Comparison of ENCODE assay signal across 24 mouse cellular contexts in the genomic region with DNA sequence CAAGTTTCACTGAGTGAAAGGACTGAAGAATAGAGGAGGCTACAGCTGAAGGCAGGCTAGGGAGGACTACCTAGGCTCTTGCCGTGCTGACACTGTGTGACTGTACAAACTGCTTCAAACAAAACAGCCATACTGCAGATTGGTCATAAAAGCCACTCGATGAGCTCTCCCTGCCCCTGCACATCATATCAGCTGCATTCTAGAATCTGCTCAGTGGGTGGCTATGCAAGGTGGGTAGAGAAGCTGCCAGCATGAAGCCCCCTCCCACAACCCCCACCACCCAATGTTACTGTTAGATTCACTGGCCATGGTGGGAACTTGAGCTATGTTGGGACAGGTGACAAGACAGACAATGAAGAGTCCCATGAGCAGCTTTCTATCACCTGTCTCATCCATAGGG.
"Had no signal": no experiment of that assay in that cellular context is flagged by ENCODE, and none has a peak within 500 bp of the region (broad histone marks: within the 10 kb centered on the region; RNA-seq: fewer than 3 reads in every experiment).

No protein-coding gene starts in this region.

- DNase-seq: gastrocnemius, postnatal 14 days; gastrocnemius, postnatal 36 days; heart, adult 18-20 months; heart, postnatal 10 days; kidney, adult 11 months; kidney, adult 2 months; kidney, adult 9 months; kidney, postnatal 14 days; kidney, postnatal 36 days; layer of hippocampus, adult 9-11 months; layer of hippocampus, postnatal 36 days; left cerebral cortex, postnatal 4 days had no signal

- H3K4me2 ChIP-seq: heart, embryonic 12.5 days; hindbrain, embryonic 12.5 days; hindbrain, embryonic 15.5 days; kidney, embryonic 15.5 days; limb, embryonic 13.5 days; limb, embryonic 15.5 days; liver, embryonic 12.5 days had no signal

- H3K9me3 ChIP-seq: heart, embryonic 10.5 days; heart, embryonic 12.5 days; hindbrain, embryonic 12.5 days; hindbrain, embryonic 15.5 days; kidney, embryonic 15.5 days; limb, embryonic 13.5 days; limb, embryonic 15.5 days; liver, embryonic 12.5 days had no signal

- H3K4me1 ChIP-seq: heart, embryonic 10.5 days; heart, embryonic 12.5 days; kidney, embryonic 15.5 days; limb, embryonic 13.5 days; limb, embryonic 15.5 days; liver, embryonic 12.5 days had no signal

- ATAC-seq: hindbrain, postnatal 0 days; intestine, embryonic 16.5 days; liver, embryonic 12.5 days had no signal

- H3K27me3 ChIP-seq: heart, embryonic 12.5 days; hindbrain, embryonic 12.5 days; hindbrain, embryonic 15.5 days; kidney, embryonic 15.5 days; limb, embryonic 13.5 days; liver, embryonic 12.5 days had no signal

- H3K4me3 ChIP-seq: heart, embryonic 10.5 days; heart, embryonic 12.5 days; hindbrain, embryonic 12.5 days; hindbrain, embryonic 15.5 days; kidney, embryonic 15.5 days; limb, embryonic 13.5 days; limb, embryonic 15.5 days; liver, embryonic 12.5 days had no signal

- H3K9ac ChIP-seq: heart, embryonic 12.5 days; hindbrain, embryonic 12.5 days; hindbrain, embryonic 15.5 days; kidney, embryonic 15.5 days; limb, embryonic 13.5 days; limb, embryonic 15.5 days; liver, embryonic 12.5 days; liver, embryonic 14.5 days had no signal

- H3K36me3 ChIP-seq: heart, embryonic 10.5 days; heart, embryonic 12.5 days; hindbrain, embryonic 12.5 days; hindbrain, embryonic 15.5 days; kidney, embryonic 15.5 days; limb, embryonic 13.5 days; limb, embryonic 15.5 days; liver, embryonic 12.5 days had no signal

- H3K27ac ChIP-seq: heart, embryonic 10.5 days; hindbrain, embryonic 12.5 days; hindbrain, embryonic 15.5 days; hindbrain, postnatal 0 days; kidney, embryonic 15.5 days; kidney, postnatal 0 days; limb, embryonic 13.5 days; limb, embryonic 15.5 days; liver, embryonic 12.5 days; liver, embryonic 14.5 days had no signal
